Mouse (Mus musculus) bone marrow macrophage, adult 2 months (primary cell): ENCODE measurements around the gene Yaf2. TPM values are rescaled to one million over a fixed set of nuclear protein-coding genes. Genes with fewer than 3 reads are reported as not detected.

Experiments
- H3K27ac ChIP-seq: 2 replicates; pipeline ENCODE4 v1.5.1; 2012; ENCODE audit warnings: low read depth, low read length; ENCODE audit not compliant: insufficient read depth
- H3K4me1 ChIP-seq: 2 replicates; pipeline ENCODE4 v1.6.1; 2012; ENCODE audit warnings: low read length; ENCODE audit not compliant: control insufficient read depth, insufficient read depth
- H3K4me3 ChIP-seq: 2 replicates; pipeline ENCODE4 v1.5.1; 2012; ENCODE audit warnings: mild to moderate bottlenecking, low read length, moderate library complexity; ENCODE audit not compliant: insufficient read depth
- CTCF ChIP-seq: IDR thresholded peaks from 2 replicates; pipeline ENCODE4 v1.5.1; 2012; ENCODE audit warnings: low read depth, mild to moderate bottlenecking, low read length, moderate library complexity
- POLR2A ChIP-seq: IDR thresholded peaks from 2 replicates; pipeline ENCODE4 v1.6.1; 2012; ENCODE audit warnings: mild to moderate bottlenecking, low read depth, low read length, borderline replicate concordance
- polyA plus RNA-seq: library from polyadenylated mRNA; stranded (reverse); fragments of >200 nt; gene quantifications from 2 replicates; pipeline ENCODE4 v1.2.4, GENCODE M21; 2012; ENCODE audit not compliant: missing spikeins, insufficient read depth, insufficient read length

The Yaf2 gene
- polyA plus RNA-seq, 1 experiment = 23.6 TPM

DNA sequence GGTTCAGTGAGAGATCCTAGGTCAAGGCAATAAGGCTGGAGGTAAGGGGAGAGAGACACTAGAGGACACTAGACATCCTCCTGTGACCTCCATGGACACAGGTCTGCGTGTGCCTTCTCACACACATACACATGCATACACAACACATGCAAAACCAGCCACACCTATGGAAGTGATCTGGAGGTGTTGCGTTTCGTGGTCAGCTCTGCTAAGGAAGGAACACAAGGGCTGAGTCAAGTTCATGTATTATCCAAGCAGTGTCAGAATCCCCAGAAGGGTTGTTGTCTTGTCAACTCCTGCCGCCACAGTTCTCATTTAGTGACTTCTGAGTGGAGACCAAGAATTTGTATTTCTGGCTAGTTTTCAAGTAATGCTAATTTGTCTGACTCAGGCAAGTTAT is 48.4 kb downstream of the Yaf2 start:
- H3K4me3 ChIP-seq = no peak overlapping the region
- peaks cover 21% of the 10 kb centered on the region for H3K4me1 ChIP-seq
- peak overlapping the region; percentile 43 for H3K27ac ChIP-seq
- TF ChIP-seq CTCF (no peak), POLR2A (no peak)

DNA sequence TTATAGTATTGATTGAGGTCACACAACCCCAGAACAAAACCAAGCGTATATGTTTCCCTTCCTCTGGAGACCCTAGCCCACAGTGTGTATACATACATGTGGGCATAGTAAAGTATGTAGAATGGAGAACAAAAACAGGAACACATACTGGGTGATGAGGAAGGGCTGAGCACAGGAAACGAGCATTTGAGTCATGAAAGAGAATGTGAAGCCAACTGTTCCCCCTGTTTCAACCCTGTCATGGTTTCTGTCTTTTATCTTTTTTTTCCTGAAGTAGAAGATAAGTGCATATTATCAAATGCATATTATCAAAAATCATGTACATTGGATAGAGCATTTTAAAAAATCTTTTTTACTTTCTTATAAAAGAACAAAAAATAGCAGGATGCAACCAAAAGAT is 49.1 kb downstream of the Yaf2 start:
- no peak for TF ChIP-seq POLR2A
- TF ChIP-seq CTCF = no peak
- Histone ChIP-seq H3K27ac (peak overlapping the region; percentile 7), H3K4me1 (peaks cover 17% of the 10 kb centered on the region), H3K4me3 (no peak overlapping the region)

DNA sequence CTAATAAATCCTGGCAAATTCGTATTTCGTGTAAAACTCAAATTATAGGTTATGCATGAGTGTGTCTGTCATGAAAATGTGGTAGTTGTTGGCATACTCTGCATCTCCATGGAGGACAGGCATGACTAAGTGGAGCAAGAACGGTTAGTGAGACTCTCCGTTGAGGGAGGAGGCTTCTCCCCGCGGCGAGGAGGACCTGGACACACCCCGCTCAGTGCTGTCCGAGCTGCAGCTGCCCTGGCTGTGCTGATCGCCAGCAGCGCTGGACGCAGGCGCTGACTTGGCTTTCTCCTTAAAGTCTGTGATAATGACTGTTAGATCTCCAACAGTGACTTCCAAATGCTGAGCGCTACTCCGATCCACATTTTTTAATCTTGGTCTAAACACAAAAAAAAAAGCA is 51.5 kb downstream of the Yaf2 start:
- Histone ChIP-seq H3K4me1 (peaks cover 17% of the 10 kb centered on the region), H3K4me3 (no peak overlapping the region), H3K27ac (no peak overlapping the region)
- TF ChIP-seq POLR2A (no peak), CTCF (no peak)

DNA sequence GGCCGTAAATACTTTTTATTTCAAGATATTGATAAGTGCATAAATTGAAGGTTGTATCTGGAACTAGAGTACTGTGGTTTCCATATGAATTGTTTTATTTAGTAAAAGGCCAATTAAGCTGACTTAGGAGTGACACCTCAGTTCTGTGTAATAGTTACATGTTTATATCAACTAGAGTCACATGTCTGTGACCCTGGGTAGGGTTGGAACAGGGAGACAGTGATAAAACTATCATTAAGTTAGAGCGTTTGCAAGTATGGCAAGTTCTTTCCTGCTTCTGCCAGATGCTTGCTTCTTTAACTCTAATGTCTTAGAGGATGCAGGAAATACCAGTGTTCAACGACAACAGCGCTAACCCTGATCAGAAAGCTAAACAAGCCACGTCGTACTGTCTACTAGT is 52.4 kb downstream of the Yaf2 start:
- Histone ChIP-seq H3K27ac (no peak overlapping the region), H3K4me3 (no peak overlapping the region), H3K4me1 (peaks cover 17% of the 10 kb centered on the region)
- TF ChIP-seq CTCF = no peak
- TF ChIP-seq POLR2A = no peak

DNA sequence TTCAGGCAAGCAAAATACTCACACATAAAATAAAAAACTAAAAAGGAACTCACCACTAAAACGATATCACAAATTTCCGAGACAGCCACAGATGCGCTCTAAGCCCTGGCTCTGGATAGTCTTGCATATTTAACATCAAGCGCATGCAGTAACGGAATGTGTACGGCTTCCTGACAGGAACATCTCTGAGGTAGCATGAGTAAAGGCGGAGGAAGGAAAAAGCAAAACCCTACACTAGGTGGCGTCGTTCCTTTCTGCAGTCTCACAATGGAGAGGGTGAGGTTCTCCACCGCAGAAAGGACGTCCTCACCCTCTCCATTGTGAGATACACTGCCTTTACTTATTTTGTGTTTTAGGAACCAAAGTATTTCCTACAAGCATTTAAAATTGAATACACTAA is 53.4 kb downstream of the Yaf2 start:
- H3K4me3 ChIP-seq = no peak overlapping the region
- H3K27ac ChIP-seq = no peak overlapping the region
- TF ChIP-seq CTCF (no peak), POLR2A (no peak)
- H3K4me1 ChIP-seq = peaks cover 13% of the 10 kb centered on the region

DNA sequence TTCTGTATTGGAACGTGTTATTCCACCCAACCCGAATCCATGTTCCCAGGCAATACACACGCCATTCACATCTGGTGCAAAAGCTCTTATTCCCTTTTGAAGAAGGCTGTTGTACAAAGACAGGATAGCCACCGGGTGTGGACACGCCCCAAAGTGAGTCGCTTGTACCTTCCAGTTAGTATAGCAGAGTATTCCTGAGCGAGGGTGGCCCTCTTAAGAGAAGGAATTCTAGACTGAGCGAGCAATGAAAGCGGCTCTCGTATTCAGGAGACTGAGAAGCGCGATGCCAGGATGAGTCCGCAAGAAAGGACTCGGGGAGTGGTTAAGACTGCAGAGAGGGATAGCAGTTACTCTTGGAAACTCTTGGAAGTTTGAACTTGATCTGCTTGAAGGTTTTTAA is 60.5 kb downstream of the Yaf2 start:
- H3K4me3 ChIP-seq = peak overlapping the region; percentile 68
- peaks cover 26% of the 10 kb centered on the region for H3K4me1 ChIP-seq
- peak overlapping the region; percentile 86; the same call in 1 of the 2 replicates for H3K27ac ChIP-seq
- TF ChIP-seq CTCF (no peak), POLR2A (no peak)

DNA sequence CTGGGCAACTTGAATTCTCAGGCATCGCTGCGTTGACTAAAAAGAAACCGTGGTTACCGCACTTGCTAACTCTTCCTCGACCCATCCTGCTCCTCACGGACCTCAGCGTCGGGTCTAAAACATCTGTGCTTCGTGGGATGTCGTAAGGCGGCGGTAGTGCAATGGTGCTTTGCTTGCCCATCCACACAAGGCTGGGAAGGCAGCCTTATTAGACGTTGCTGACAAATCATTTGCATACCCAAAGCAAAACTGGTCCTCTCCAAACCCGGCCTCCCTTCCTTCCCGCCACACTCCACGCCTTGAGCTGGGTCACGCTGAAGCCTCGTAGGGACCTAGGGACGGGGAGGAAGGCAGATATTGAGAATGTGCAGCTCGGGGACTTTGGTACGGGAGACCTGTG is 61.1 kb downstream of the Yaf2 start:
- peaks cover 33% of the 10 kb centered on the region for H3K4me1 ChIP-seq
- peak overlapping the region; percentile 86 for H3K27ac ChIP-seq
- no peak for TF ChIP-seq CTCF
- no peak for TF ChIP-seq POLR2A
- H3K4me3 ChIP-seq = peak overlapping the region; percentile 68

DNA sequence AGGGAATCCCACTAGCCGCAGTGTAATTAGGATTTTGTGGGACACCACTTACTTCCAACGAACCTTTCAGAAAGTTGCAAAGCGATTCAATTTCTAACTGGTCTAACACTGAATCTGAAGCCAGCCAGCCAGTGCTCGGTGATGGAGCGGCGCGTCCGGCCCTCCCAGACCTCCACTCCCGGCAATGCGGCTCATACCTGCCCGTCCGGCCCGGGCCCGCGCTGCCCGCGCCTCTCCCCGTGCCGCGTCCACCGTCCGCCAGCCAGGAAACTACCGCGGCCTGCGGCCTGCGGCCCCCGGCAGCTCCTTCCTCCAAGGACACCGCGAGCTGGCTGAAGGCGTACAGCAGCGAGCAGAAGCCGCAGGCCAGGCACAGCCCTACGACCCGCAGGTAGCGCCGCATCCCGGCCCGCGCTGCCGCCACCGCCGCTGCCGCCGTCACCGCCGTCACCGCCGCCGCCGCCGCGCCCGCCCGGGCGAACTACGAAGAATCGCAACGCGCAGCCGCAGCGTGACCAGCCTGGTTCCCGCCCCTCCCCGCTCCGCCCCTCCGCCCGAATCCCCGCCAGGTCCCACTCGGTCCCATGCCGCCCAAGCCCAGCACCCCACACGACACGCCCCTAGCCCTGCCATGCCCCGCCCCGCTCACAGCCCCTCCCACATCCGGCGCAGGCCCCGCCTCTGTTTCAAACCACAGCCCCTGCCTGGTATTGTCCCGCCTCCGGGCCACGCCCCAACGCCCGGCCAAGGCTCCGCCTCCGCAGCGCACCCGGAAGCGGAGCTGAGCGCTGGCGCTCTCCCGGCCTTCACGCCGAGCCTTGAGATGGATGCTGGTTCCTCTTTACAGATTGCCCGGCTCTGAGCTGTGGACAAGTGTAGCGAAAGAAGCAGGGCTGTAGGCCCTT is 61.8 kb downstream of the Yaf2 start, which contains the start of gene Gxylt1:
Gene Gxylt1 (minus strand): TSS at position 501 of the 905 bp plus-strand sequence.
- TF ChIP-seq POLR2A (peak; percentile 38; the same call in 1 of the 2 replicates), CTCF (no peak)
- Histone ChIP-seq H3K27ac (peak within 1 kb of the TSS; percentile 86), H3K4me1 (peaks cover 38% of the 10 kb centered on the region), H3K4me3 (peak within 1 kb of the TSS; percentile 84)

DNA sequence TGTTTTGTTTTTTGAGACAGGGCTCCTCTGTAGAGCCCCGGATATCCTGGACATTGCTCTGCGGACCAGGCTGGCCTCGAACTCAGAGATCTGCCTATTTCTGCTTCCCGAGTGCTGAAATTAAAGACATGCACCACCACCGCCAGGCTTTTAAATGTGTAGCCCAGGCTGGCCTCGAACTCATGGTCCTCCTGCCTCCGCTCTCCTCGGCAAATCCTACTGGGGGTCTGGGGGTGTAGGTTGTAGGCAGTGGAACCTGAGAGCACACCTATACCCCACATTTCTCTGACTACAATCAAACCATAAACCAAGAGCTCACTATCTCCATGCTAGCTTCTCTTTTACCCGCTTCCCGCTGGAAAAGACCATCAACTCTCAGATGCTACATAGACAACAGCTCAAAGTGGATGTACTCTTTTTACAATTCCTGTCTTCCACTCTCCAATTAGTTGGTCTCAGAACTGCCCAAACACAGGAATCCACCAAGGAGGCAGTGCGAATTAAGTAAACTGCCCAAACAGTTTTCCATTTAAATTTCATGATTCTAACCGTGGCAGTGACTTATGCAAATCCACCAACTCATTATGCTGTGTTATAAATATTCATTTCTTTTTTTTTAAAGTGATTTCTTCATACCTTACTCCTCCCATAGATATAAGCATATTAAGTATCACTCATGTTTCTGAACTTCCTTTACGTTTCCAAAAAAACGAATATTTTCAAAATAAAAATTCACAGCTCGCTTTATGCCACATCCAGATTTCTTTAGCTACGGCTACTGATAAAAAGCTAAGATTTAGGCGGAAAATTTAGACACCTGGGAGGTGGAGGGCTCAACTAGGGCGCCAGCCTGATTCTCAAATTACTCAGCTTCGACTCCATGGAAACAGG is 62.7 kb downstream of the Yaf2 start:
- Histone ChIP-seq H3K4me3 (peak overlapping the region; percentile 84), H3K4me1 (peaks cover 46% of the 10 kb centered on the region), H3K27ac (peak overlapping the region; percentile 37)
- TF ChIP-seq CTCF (no peak), POLR2A (no peak)
